Mouse (Mus musculus) kidney, adult 2 months (tissue): ENCODE measurements around the gene Mllt11.

Source experiments
- CTCF ChIP-seq: fragments of 200-500 bp; conservative IDR thresholded peaks from 2 replicates; pipeline ENCODE4 v1.5.1; 2011; ENCODE audit warnings: low read depth, mild to moderate bottlenecking, control low read depth, low read length, moderate library complexity, mixed read lengths; ENCODE audit not compliant: insufficient read depth, insufficient read length
- POLR2A ChIP-seq: fragments of 200-500 bp; IDR thresholded peaks from one replicate; pipeline ENCODE4 v1.6.1; 2011; ENCODE audit warnings: low read depth, low read length, control low read depth

- TF ChIP-seq CTCF: no peak
- no peak for TF ChIP-seq POLR2A
These were observed 18.4 kb upstream of the Mllt11 start for GRCm38 (mm10) chr3:95250361-95250760.
